Mouse (Mus musculus): ENCODE results near the gene Atp8b5.

DNA sequence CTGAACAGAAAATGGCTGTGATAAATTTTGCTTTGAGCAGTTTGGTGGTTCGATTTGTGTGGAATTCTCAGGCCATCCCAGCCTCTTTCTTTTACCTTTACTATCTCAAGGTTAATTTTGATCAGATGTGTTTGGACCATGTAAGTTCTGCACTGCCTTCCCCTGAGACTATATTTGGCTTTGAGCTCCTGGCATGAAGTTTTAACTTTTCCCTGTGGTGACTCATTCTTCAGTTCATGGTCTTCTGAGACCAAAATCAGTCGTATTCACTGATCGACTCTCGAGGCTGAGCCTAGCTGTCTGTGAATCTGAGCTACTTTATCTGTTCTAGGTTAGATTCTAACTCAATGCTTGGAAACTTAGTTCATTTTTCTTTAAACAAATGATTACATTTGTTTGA lies 21.2 kb upstream of the Atp8b5 start:
- TF ChIP-seq POLR2A (IDR thresholded peaks at IDR 0.05; ENCODE audit: borderline replicate concordance, low read depth, low read length) (no peak), CTCF (IDR thresholded peaks at IDR 0.05; ENCODE audit: low read depth, low read length) (no peak)
